Mouse (Mus musculus) gastrocnemius, postnatal 36 days (tissue): Measurements from ENCODE around the gene Slc23a2. TPM values are rescaled to one million over a fixed set of nuclear protein-coding genes. Genes with fewer than 3 reads are reported as not detected.
A peak's percentile ranks its signal among the peaks of the same experiment; 100 is the strongest.

ENCODE experiments used
- DNase-seq, 2 experiments: peaks; one replicate each; pipeline ENCODE4 v3.0.0; 2022
- intact Hi-C: fragments of 180-260 bp; cut with DNase I; formaldehyde crosslinking; loops from one replicate; pipeline ENCODE4 v1.15.1; 2025
- total RNA-seq, 2 experiments: library from RNA; stranded (reverse); gene quantifications; 2 replicates each; pipeline ENCODE4 v1.2.3; 2021

The Slc23a2 gene
- total RNA-seq, 2 experiments from 2014 or later: 7.4 to 9.1 TPM

DNA sequence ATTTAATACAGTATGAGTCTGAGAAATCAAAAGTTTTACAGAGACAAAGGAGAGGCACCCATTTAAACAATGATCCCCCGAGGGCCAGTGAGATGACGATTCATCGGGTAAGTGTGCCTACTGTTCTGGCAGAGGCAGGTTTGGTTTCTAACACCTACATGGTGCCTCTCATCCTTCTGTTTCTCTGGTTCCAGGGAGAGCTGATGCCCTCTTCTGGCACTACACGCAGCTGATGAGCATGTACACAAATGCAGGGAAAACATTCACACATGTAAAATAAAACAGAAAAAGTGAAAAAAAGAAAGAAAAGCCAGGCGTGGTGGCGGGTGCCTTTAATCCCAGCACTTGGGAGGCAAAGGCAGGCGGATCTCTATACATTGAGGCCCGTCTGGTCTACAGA lies 85.0 kb downstream of the Slc23a2 start:
- DNase-seq: no peak
- intact Hi-C loops: loop anchor here (5.0 kb wide), 1 partner anchor 78 kb away; no protein-coding TSS in a partner anchor

DNA sequence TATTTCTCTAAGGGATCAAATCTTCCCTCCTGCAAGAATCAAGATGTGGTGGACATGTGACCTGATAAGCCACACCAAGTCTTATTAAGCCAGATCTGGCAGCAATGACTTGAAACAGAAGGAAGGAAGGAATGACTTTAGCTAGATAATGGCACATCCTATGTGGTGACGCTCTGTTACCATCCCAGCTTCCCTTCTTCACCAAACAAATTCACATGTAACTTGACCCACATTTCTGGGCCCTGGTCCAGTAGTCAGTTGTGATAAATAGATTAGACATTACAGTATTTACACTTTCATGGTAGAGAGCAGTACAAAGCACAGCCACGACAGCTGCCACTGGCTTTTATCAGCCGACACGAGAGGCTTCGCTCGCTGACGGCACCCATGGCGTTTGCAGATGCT lies 89.6 kb downstream of the Slc23a2 start:
- intact Hi-C loops: loop anchor here (5.0 kb wide), 1 partner anchor 73 kb away; no protein-coding TSS in a partner anchor
- DNase-seq: no peak

DNA sequence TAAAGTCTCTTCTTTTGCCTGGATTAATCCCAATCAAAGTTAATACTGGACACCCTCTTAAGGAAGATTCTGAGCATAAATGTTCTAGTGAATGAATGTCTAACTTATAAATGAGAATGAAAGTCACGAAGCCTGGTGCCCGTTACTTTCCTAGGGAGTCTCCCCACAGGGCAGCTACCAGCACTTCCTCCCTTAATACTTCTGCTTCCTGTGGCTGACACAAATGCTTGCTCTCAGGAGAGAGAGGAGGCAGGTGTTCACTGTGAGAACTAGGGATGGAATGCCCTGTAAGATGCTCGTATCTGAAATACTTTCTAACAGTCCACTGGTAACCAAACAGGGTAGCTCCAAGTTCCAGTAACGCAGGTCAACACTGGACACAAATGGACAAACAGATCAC lies 91.1 kb downstream of the Slc23a2 start:
- no peak for DNase-seq
- intact Hi-C loops: no loop called here

DNA sequence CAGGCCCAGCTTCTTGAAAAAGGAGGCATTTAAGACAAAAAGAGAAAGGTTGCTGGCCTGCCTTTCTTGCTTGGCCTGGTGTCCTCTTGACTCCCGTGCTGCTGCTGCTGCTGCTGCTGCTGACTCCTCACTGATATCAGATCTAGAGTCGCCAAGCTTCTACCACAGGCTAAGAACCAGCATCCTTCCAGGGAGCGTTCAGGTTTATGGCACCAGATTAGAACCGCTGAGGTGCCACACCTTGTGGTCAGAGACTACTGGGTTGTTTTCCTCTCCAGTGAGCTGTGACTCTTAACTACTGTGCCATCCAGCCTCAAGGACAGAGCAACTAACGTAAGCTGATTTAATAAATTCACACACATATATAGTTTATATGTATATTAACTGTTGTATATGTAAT lies 93.1 kb downstream of the Slc23a2 start:
- intact Hi-C loops: no loop called here
- DNase-seq: no peak

DNA sequence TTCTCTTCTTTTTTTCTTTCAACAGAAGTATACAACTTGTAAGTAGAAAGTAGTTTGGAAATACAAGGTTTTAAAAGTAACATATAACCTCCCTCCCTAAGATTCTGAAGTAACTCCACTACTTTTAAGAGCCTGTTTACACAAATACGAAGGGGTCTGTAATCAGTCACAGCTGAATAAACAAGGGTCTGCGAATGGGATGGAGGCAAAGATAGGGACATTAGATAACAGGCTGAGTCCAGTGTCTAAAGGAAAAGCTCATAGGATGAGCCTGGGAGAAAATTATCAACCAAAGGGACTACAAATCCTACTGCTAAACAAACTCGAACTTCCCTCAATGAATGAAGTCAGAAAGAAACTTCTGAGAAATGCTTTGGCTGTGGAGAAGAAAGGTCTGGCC lies 95.0 kb downstream of the Slc23a2 start:
- no peak for DNase-seq
- intact Hi-C loops: no loop called here

GRCm38 (mm10) chr2:132049491-132049890 lies 95.4 kb downstream of the Slc23a2 start:
- no peak for DNase-seq
- intact Hi-C loops: no loop called here

GRCm38 (mm10) chr2:132048143-132048772 lies 96.7 kb downstream of the Slc23a2 start:
- DNase-seq: no peak
- intact Hi-C loops: no loop called here

- intact Hi-C loops: no loop called here
- DNase-seq: no peak
These were observed 97.5 kb downstream of the Slc23a2 start for GRCm38 (mm10) chr2:132047364-132047763.

DNA sequence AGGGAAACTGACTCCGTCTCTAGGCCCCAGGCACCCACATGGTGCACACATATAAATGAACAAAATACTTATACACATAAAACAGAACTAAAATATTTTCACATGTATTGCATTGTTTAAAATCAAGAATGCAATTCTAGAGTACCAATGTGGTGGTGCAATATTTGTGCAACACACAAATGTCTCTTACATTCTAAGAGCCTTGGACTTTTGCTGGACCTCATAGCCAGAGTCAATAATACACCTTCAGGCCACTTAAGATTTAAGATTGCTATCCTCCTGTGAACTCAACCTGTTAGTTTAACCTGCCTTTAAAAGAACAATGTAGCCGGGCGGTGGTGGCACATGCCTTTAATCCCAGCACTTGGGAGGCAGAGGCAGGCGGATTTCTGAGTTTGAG lies 98.2 kb downstream of the Slc23a2 start:
- intact Hi-C loops: no loop called here
- no peak for DNase-seq

- no peak for DNase-seq
- intact Hi-C loops: no loop called here
These were observed 100.3 kb downstream of the Slc23a2 start for GRCm38 (mm10) chr2:132044320-132045274.

DNA sequence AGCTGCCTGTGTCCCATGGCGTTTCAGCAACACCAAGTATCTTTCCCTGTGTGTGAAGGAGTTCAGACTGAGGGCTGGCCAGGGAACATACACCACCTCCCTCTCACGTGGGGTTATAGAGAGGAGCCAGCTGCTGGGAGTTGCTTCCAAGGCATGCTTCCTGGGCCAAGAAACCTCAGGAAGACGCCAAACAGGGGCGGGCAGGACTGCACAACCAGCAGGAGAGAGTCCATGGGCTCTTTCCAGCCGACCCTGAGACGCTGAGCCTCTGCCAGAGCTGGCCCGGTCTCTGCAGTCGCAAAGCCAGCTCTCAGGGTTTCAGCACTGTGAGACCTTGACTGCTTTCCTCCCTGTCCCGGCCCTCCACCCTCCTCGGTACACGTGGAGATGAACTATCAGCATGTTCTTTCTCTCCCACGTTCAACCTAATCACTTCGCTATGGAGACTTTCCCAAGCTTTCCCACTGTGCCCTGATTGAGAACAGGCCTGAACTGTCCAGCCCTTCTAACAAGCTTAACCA lies 101.7 kb downstream of the Slc23a2 start:
- peak; percentile 89 for DNase-seq
- intact Hi-C loops: no loop called here

DNA sequence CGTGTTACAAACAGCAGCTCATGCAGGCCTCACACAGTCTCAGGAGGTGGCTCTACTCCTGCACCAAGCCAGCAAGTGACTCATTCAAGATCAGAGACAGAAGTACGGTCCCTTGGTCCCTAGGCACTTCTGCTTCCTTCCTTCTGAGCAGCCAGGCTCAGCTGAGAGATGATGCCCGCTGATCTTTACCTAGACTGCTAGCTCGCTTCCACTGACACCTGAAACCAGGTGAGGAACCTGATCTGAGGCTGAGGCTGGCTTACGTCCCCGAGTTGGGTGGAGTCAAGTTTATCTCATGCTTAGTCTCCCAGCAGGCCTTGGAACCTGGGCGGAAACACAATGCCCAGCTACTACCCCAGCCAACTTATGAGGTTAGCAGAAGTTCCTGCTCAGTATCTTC lies 105.0 kb downstream of the Slc23a2 start:
- no peak for DNase-seq
- intact Hi-C loops: no loop called here

DNA sequence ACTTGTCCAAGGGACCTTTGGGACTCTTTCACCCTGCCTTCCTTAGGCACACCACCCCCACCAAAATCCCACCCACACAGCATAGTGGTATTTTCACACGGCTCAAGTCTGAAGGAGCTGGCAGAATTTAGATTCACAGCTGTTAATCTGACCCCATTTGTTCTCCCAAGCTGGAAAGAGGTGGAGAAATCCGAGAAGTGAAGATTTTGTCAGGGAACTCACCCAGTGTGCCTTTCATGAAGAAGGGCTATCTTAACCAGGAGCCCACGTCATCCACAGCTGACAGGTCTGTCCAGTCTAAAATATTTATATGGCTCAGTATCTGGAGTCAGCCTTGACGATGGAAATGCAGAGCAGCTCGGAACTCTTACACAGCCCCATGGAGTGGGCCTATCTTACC lies 108.6 kb downstream of the Slc23a2 start:
- intact Hi-C loops: no loop called here
- DNase-seq: no peak

DNA sequence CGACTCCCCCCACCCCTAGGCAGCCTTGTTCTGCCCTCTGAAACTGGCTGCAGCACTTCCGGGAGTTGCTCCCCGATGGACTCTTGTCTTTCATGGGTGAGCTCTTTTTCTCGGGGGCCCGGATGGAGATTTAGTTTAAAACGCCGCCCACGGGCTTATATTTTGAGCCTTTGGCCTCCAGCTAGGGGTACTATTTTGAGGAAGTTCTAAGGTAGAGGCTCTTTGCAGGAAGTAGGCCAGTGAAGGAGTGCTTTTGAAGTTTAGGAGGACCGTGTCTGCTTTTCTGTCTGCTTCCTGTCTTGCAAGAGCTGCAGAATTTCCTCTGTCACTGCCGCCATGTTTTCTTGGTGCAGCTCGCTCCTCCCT lies 109.5 kb downstream of the Slc23a2 start:
- DNase-seq: no peak
- intact Hi-C loops: no loop called here

- intact Hi-C loops: no loop called here
- no peak for DNase-seq
These were observed 110.1 kb downstream of the Slc23a2 start for GRCm38 (mm10) chr2:132034590-132035469.

DNA sequence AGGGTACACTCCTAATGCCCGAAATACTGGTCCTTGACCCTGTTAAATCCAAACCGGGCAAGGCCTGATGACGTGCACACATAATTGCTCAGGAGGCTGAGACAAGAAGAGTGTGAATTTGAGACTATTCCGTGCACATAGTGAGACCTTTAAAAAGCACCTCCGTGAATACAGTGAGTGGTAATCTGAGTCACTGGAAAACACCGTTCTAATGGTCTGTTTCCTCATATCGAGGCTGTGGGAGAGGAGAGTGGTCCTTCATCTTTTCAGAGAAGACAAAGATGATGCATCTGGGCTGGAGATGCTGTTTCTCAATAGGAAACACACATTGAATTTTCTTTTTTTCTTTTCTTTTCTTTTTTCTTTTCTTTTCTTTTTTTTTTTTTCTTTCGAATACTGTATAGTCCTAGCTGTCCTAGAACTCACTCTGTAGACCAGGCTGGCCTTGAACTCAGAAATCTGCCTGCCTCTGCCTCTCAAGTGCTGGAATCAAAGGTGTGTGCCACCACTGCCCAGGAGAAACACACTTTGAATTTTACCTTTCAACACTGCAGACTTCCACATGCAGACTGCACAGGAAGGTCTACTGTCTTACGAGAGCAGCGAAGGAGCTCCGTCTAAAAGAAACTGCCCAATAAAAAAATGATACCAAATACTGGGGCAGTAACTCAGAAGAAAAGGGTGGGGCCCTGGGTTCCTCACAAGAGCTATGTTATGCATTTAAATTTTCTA lies 113.4 kb downstream of the Slc23a2 start:
- intact Hi-C loops: no loop called here

DNA sequence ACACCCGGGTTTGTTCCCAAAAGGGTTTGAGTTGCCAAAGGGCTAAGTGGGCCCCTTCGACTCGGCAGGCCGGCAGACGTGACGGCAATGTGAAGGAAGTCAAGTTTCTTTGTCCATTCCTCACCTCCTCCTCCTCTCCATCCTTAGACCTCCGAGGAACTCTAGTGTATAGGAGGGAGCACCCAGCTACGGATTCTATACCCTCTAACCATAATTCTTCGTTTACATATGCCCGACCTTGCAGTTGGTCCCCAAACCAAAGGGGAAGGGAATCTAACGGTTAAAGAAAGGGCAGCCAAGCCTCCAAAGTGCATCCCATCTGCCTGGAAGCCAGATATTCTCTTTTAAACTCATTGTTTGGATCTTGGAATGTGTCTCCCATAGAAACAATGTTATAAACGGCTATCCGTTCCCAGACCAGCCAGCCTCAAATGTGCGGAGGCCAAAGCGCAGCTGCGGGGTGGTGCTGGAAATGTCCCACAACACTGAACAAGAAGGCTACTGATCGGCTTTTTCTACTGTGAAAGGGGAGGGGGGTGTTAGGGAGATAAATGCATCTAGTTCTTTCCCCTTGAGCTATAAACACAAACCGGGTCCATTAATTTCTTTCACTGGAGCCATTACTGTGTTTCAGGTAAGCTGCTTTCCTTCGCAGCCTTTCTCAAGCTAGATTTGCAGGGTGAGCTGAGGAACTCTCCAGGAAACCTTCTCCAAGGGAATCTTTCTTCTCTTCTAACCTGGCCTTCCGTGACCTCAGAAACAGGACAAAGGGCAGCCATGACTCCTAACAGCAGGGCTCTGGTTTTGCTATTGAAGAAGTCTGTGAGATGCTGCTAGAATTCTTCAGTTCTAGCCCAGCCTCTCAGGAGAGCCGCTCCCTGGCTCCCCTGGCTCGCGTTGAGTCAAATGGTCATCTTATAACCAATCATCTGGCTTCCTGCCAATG lies 114.2 kb downstream of the Slc23a2 start:
- intact Hi-C loops: no loop called here
- no peak for DNase-seq

More for the DNA sequence above, 113.4 kb downstream of the Slc23a2 start:
- DNase-seq: no peak

- intact Hi-C loops: no loop called here
These were observed 115.1 kb downstream of the Slc23a2 start, which contains the start of gene Rassf2 for GRCm38 (mm10) chr2:132029646-132030417. TSS of gene Rassf2 (minus strand) at chr2:132030258.

More at GRCm38 (mm10) chr2:132029646-132030417, 115.1 kb downstream of the Slc23a2 start, which contains the start of gene Rassf2:
- peak; percentile 66 to 85 for DNase-seq
